In genomic region chr6:52263321-52263585, GRCm38 (mm10) we compare ENCODE assay signal across 14 mouse cellular contexts. TPM values are rescaled to one million over a fixed set of nuclear protein-coding genes. Genes with fewer than 3 reads are reported as not detected.
"Had no signal": no experiment of that assay in that cellular context is flagged by ENCODE, and none has a peak within 500 bp of the region (broad histone marks: within the 10 kb centered on the region; RNA-seq: fewer than 3 reads in every experiment).

No protein-coding gene starts in this region.

- H3K4me3 ChIP-seq: left cerebral cortex, adult 2 months; liver, embryonic 13.5 days; midbrain, embryonic 13.5 days; neural tube, embryonic 12.5 days had no signal

- H3K36me3 ChIP-seq: liver, embryonic 13.5 days; midbrain, embryonic 13.5 days; neural tube, embryonic 12.5 days had no signal

- ATAC-seq: liver, postnatal 0 days; midbrain, embryonic 13.5 days had no signal

- H3K4me2 ChIP-seq: liver, embryonic 13.5 days; midbrain, embryonic 13.5 days; neural tube, embryonic 12.5 days had no signal

- H3K27ac ChIP-seq: left cerebral cortex, adult 2 months; liver, embryonic 13.5 days; midbrain, embryonic 13.5 days; neural tube, embryonic 12.5 days had no signal

- H3K9me3 ChIP-seq: liver, embryonic 13.5 days; midbrain, embryonic 13.5 days; neural tube, embryonic 12.5 days had no signal

- DNase-seq: kidney, adult 11 months; kidney, postnatal 25 days; liver; liver, embryonic 13.5 days; liver, postnatal 0 days; lung, postnatal 36 days; thymus, adult 2 months; thymus, postnatal 36 days had no signal

- H3K9ac ChIP-seq: liver, embryonic 13.5 days; liver, postnatal 0 days; midbrain, embryonic 13.5 days; neural tube, embryonic 12.5 days had no signal

RNA-seq across cellular contexts. Expression of gene Hoxa13, which starts 2.6 kb away (rescaled TPM):
- polyA plus RNA-seq: kidney, embryonic 14.5 days; liver, embryonic 13.5 days; liver, postnatal 0 days; lung, embryonic 16.5 days; midbrain, embryonic 13.5 days; stomach, embryonic 14.5 days; thymus, adult 2 months had no signal

RNA-seq across cellular contexts. Expression of gene Hoxa11, which starts 17.6 kb away (rescaled TPM):
- polyA plus RNA-seq: liver, embryonic 13.5 days; liver, postnatal 0 days; lung, embryonic 16.5 days; midbrain, embryonic 13.5 days; stomach, embryonic 14.5 days; thymus, adult 2 months had no signal

RNA-seq across cellular contexts. Expression of gene Hoxa10, which starts 22.6 kb away (rescaled TPM):
- polyA plus RNA-seq: liver, postnatal 0 days; lung, embryonic 16.5 days; midbrain, embryonic 13.5 days; stomach, embryonic 14.5 days; thymus, adult 2 months had no signal

RNA-seq across cellular contexts. Expression of gene Hoxa9, which starts 32.4 kb away (rescaled TPM):
- polyA plus RNA-seq: midbrain, embryonic 13.5 days had no signal

RNA-seq across cellular contexts. Expression of gene Hoxa7, which starts 41.6 kb away (rescaled TPM):
- polyA plus RNA-seq: midbrain, embryonic 13.5 days had no signal
